Mouse (Mus musculus) intestine, embryonic 15.5 days (tissue): Measurements from ENCODE around the gene Fbxw4. TPM values are rescaled to one million over a fixed set of nuclear protein-coding genes. Genes with fewer than 3 reads are reported as not detected.

Experiments
- ATAC-seq: fragments of 200-750 bp; cut with Nextera tagmentation; 2 replicates; pipeline ENCODE4 v1.8.0; 2017; ENCODE audit warnings: moderate TSS enrichment, moderate library complexity
- H3K27ac ChIP-seq: fragments of 300-500 bp; sonication (generic); 2 replicates; pipeline ENCODE4 v1.5.1; 2015; ENCODE audit warnings: mild to moderate bottlenecking, inconsistent platforms
- H3K27me3 ChIP-seq: fragments of 300-500 bp; sonication (generic); replicated peaks from 2 replicates; pipeline ENCODE4 v1.6.1; 2015; ENCODE audit warnings: inconsistent platforms
- H3K36me3 ChIP-seq: fragments of 300-500 bp; sonication (generic); 2 replicates; pipeline ENCODE4 v1.6.1; 2015; ENCODE audit warnings: inconsistent platforms
- H3K4me1 ChIP-seq: fragments of 300-500 bp; sonication (generic); replicated peaks from 2 replicates; pipeline ENCODE4 v1.6.1; 2015; ENCODE audit warnings: inconsistent platforms
- H3K4me2 ChIP-seq: fragments of 300-500 bp; sonication (generic); replicated peaks from 2 replicates; pipeline ENCODE4 v1.6.1; 2015; ENCODE audit warnings: mild to moderate bottlenecking, inconsistent platforms
- H3K4me3 ChIP-seq: fragments of 300-500 bp; sonication (generic); replicated peaks from 2 replicates; pipeline ENCODE4 v1.5.1; 2015; ENCODE audit warnings: inconsistent platforms
- H3K9ac ChIP-seq: fragments of 300-500 bp; sonication (generic); 2 replicates; pipeline ENCODE4 v1.6.1; 2015; ENCODE audit warnings: inconsistent platforms
- H3K9me3 ChIP-seq: fragments of 300-500 bp; sonication (generic); 2 replicates; pipeline ENCODE4 v1.6.1; 2016; ENCODE audit warnings: inconsistent platforms
- WGBS: fragments of 180-500 bp; shearing (Covaris S2); methylation state at CpG from one replicate; pipeline ENCODE4 v1.1.7; 2015; 5-methylcytosine and 5-hydroxymethylcytosine counted together
- polyA plus RNA-seq: library from polyadenylated mRNA; unstranded; fragments of >200 nt; fragmentation: Nextera tagmentation; extraction: Ambion mirVana; gene quantifications from 2 replicates; pipeline ENCODE4 v1.2.1, GENCODE M21; 2015

Gene Fbxw4
- 1.9 and 3.6 TPM in 2 replicates for polyA plus RNA-seq

DNA sequence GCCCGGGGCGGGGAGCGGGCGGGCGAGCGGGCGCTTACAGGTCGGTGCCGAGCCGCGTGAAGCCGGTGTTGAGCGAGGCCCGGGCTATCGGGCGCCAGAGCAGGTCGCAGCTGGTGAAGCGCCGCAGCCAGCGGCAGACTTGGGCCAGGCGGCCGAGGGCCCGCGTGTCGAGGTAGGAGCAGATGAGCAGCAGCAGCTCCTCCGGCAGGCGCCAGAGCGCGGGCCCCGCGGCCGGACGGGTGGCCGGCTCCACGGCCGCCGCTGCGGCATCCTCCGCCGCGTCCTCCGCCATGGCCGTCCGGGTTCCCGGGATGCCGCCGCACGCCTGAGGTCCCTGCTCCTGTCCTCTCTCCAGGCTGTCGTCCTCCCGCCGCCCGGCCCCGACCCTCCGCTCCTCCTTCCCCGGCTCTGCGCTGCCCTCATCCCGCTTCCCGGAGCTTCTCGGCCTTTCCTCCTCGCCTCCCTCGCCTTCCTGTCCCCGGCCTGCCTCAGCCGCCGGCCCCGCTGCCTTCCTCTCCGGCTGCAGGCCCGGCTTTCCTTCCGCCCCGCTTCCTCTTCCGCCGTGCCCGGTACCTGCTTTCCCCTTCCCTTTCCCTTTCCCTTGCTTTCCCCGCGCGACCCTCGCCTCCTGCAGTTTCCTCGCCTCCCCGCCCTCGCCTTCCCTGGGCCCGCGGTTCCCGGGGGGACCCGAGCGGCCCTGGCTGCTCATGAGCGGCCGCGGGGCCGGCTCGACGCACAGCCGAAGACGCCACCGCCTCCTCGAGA, at the start of gene Fbxw4:
Fbxw4 (minus strand) TSS at position 575 of the 765 bp plus-strand sequence.
- Histone ChIP-seq H3K36me3 (no peaks in the 10 kb centered on the region), H3K4me3 (peak within 1 kb of the TSS; percentile 90), H3K4me2 (peak within 1 kb of the TSS; percentile 71), H3K27me3 (no peaks in the 10 kb centered on the region), H3K9ac (peak within 1 kb of the TSS; percentile 99), H3K9me3 (no peaks in the 10 kb centered on the region), H3K4me1 (peaks cover 14% of the 10 kb centered on the region; the same call in 1 of the 2 replicates), H3K27ac (peak within 1 kb of the TSS; percentile 93)
- peak; percentile 92 for ATAC-seq
- under 1% methylated on average over 92 of the region's 94 CpGs for WGBS

DNA sequence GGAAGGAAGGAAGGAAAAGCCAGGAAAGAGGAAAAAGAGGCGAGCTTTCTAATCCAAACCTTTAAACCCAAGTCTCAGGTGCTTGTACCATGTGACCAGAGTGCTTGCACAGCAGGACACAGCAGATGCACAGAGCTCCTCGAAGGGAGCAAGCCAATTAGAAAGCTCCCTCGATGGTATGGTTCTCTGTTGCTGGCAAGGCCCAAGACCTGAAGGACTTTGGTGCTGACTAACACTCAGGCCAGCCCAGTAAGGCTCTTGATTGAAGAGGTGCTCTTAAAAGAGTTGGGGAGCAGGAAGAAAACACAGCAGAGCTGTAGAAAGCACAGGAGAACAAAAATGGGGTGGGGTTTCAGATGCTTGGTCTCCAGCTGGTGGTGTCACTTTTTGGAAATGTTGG, 48.6 kb upstream of the Fbxw4 start:
- H3K9ac ChIP-seq: no peak overlapping the region
- no peak overlapping the region for H3K4me2 ChIP-seq
- no peaks in the 10 kb centered on the region for H3K36me3 ChIP-seq
- no peak overlapping the region for H3K4me3 ChIP-seq
- 0 out of 2 replicates have a peak, but pooled peaks cover 5% of the 10 kb centered on the region for H3K4me1 ChIP-seq
- H3K27me3 ChIP-seq: no peaks in the 10 kb centered on the region
- no peaks in the 10 kb centered on the region for H3K9me3 ChIP-seq
- ATAC-seq: no peak
- WGBS: 84% methylated on average over 3 of the region's 3 CpGs
- H3K27ac ChIP-seq: no peak overlapping the region

DNA sequence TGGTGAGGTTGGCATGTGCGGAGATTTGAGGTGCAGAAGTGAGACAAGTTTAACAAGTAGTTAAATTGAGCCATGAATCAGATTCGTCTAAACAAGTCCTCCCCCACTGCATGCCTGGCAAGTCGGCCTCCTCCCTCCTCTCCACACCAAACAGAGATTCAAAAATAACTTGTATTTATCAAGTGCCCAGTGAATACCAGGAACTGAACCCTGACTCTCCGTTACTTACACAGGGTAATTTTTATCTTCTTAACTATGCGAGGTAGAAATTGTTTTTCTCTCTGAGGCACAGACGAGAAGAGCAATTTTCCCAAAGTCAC, 36.1 kb upstream of the Fbxw4 start:
- no peak overlapping the region for H3K4me2 ChIP-seq
- no peaks in the 10 kb centered on the region for H3K9me3 ChIP-seq
- H3K36me3 ChIP-seq: no peaks in the 10 kb centered on the region
- no peaks in the 10 kb centered on the region for H3K27me3 ChIP-seq
- H3K4me1 ChIP-seq: no peaks in the 10 kb centered on the region
- H3K4me3 ChIP-seq: no peak overlapping the region
- no peak overlapping the region for H3K27ac ChIP-seq
- no peak overlapping the region for H3K9ac ChIP-seq
- 30% methylated on average over 6 of the region's 6 CpGs for WGBS
- no peak for ATAC-seq

DNA sequence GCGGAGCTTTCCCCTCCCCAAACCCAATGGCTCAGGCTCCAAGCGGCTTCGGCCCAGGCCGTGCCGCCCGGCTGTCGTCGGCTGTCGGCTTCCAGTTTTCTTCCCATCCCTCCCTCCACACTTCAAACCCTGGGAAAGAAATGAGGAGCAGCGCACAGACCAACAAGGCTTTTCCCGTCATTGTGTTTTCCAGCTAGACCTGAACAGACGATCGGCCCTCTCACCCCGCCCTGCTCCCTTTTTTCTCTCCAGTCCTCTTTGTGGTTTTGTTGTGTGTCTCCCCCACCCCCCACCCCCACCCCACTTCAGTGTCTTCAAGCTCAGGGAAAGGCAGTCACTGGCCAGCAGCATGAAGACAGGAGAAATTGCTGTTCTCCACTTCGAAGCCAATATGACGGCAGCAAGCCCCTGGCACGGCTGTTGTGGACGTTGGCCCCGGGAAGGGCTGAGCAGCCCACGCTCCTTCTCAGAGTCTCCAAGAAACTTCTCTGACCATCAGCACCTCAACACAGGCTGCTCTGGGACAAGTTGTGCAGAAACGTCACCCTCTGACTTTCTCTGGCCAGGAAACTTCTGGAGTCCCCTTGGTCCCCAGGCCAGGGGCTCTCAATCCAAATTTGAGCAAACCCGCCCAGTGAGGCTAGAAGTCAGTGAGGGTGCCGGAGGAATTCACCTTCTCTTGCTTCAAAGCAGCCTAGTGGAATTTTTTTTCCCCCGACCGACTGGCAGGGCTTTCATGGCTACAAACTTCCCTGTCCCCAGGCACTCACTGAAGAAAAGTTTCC, 35.6 kb upstream of the Fbxw4 start:
- H3K4me3 ChIP-seq: no peak overlapping the region
- 0 out of 2 replicates have a peak overlapping the region, but pooled peaks have one; percentile 5 for H3K4me2 ChIP-seq
- H3K36me3 ChIP-seq: no peaks in the 10 kb centered on the region
- H3K9me3 ChIP-seq: no peaks in the 10 kb centered on the region
- WGBS: 43% methylated on average over 25 of the region's 25 CpGs
- no peaks in the 10 kb centered on the region for H3K27me3 ChIP-seq
- no peak overlapping the region for H3K9ac ChIP-seq
- no peak for ATAC-seq
- H3K27ac ChIP-seq: no peak overlapping the region
- no peaks in the 10 kb centered on the region for H3K4me1 ChIP-seq

- Histone ChIP-seq H3K4me2 (no peak overlapping the region), H3K27me3 (no peaks in the 10 kb centered on the region), H3K36me3 (no peaks in the 10 kb centered on the region), H3K4me3 (no peak overlapping the region), H3K4me1 (no peaks in the 10 kb centered on the region), H3K9ac (no peak overlapping the region), H3K9me3 (no peaks in the 10 kb centered on the region), H3K27ac (no peak overlapping the region)
- ATAC-seq: no peak
- WGBS: 41% methylated on average over 3 of the region's 3 CpGs
Measured at GRCm38 (mm10) chr19:45694056-45694455, 33.9 kb upstream of the Fbxw4 start.

GRCm38 (mm10) chr19:45692211-45692610, 32.1 kb upstream of the Fbxw4 start:
- H3K27me3 ChIP-seq: no peaks in the 10 kb centered on the region
- H3K4me3 ChIP-seq: no peak overlapping the region
- no peak overlapping the region for H3K4me2 ChIP-seq
- no peaks in the 10 kb centered on the region for H3K4me1 ChIP-seq
- H3K9me3 ChIP-seq: no peaks in the 10 kb centered on the region
- no peak for ATAC-seq
- H3K27ac ChIP-seq: no peak overlapping the region
- WGBS: 82% methylated on average over 8 of the region's 8 CpGs
- H3K9ac ChIP-seq: no peak overlapping the region
- H3K36me3 ChIP-seq: no peaks in the 10 kb centered on the region

GRCm38 (mm10) chr19:45691001-45691535, 31.0 kb upstream of the Fbxw4 start:
- H3K4me3 ChIP-seq: no peak overlapping the region
- no peak overlapping the region for H3K27ac ChIP-seq

DNA sequence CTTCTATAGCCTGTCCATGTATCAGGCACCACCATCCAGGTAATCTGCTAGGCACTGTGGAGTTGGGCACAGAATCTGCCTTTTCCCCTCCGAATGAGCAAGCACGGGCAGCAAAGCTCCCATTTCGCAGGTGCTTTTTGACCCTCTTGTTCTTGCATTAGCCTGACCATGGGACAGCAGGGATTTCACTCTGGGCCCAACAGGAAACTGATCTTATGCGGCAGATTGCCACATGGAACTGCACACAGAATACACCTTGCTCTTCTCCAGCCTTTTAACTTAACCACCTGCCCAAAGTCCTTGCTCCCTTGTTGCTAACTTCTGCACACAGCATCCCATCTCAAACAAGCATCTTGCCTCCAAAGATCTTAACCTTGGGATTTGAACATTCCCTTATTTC, 26.9 kb upstream of the Fbxw4 start:
- ATAC-seq: no peak
- H3K9me3 ChIP-seq: no peaks in the 10 kb centered on the region
- WGBS: 70% methylated on average over 4 of the region's 4 CpGs

More at GRCm38 (mm10) chr19:45691001-45691535, 31.0 kb upstream of the Fbxw4 start:
- H3K9me3 ChIP-seq: no peaks in the 10 kb centered on the region
- no peak for ATAC-seq
- 48% methylated on average over 8 of the region's 8 CpGs for WGBS
- H3K36me3 ChIP-seq: no peaks in the 10 kb centered on the region
- H3K27me3 ChIP-seq: no peaks in the 10 kb centered on the region
- no peak overlapping the region for H3K4me2 ChIP-seq
- H3K9ac ChIP-seq: no peak overlapping the region
- H3K4me1 ChIP-seq: no peaks in the 10 kb centered on the region

GRCm38 (mm10) chr19:45683676-45684075, 23.6 kb upstream of the Fbxw4 start:
- no peak overlapping the region for H3K4me2 ChIP-seq
- no peak for ATAC-seq
- 75% methylated on average over 10 of the region's 10 CpGs for WGBS
- H3K27me3 ChIP-seq: no peaks in the 10 kb centered on the region
- H3K9ac ChIP-seq: no peak overlapping the region
- no peaks in the 10 kb centered on the region for H3K4me1 ChIP-seq
- no peaks in the 10 kb centered on the region for H3K36me3 ChIP-seq
- no peak overlapping the region for H3K4me3 ChIP-seq
- H3K27ac ChIP-seq: no peak overlapping the region
- no peaks in the 10 kb centered on the region for H3K9me3 ChIP-seq

More for the DNA sequence above, 26.9 kb upstream of the Fbxw4 start:
- Histone ChIP-seq H3K9ac (no peak overlapping the region), H3K4me2 (no peak overlapping the region), H3K4me3 (no peak overlapping the region), H3K27me3 (no peaks in the 10 kb centered on the region), H3K27ac (no peak overlapping the region), H3K4me1 (no peaks in the 10 kb centered on the region), H3K36me3 (no peaks in the 10 kb centered on the region)

- Histone ChIP-seq H3K9me3 (no peaks in the 10 kb centered on the region), H3K27me3 (no peaks in the 10 kb centered on the region), H3K4me1 (no peaks in the 10 kb centered on the region; the same call in 1 of the 2 replicates), H3K27ac (no peak overlapping the region), H3K4me3 (no peak overlapping the region), H3K4me2 (no peak overlapping the region), H3K9ac (no peak overlapping the region), H3K36me3 (no peaks in the 10 kb centered on the region)
- no peak for ATAC-seq
- WGBS: 51% methylated on average over 3 of the region's 3 CpGs
Measured at GRCm38 (mm10) chr19:45680495-45681130, 20.5 kb upstream of the Fbxw4 start.

DNA sequence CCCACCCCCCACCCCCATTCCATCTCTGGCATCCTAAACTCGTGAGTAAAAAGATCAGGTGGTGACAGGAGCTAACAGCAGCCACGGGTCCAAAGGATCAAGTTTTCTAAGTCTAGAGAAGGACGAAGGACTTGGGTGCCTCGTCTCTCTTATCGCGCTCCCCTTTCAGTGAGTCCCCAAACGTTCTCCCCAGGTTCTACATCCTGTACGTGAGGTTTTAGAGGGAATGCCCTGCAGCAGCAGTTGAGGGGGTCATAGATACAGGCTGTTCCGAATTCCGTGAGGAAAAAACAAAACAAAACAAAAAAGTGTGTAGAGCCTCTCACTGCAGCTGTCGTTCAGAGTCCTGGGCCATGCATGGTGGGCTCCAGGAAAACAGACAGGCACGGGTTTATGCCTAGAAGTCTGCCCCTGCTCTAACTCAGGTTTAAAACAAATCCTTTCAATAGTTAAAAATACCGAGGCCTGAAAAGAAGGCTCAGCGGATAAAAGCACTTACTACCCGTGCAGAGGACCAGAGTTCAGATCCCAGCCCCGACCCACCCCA, 16.7 kb upstream of the Fbxw4 start:
- Histone ChIP-seq H3K9ac (no peak overlapping the region), H3K4me2 (peak overlapping the region; percentile 65), H3K9me3 (no peaks in the 10 kb centered on the region), H3K4me1 (no peaks in the 10 kb centered on the region; the same call in 1 of the 2 replicates), H3K36me3 (no peaks in the 10 kb centered on the region), H3K27me3 (peaks cover 9% of the 10 kb centered on the region), H3K4me3 (no peak overlapping the region), H3K27ac (no peak overlapping the region)
- WGBS: 9% methylated on average over 16 of the region's 16 CpGs
- no peak for ATAC-seq
